Mouse (Mus musculus) liver, embryonic 14.5 days (tissue): ENCODE measurements around the gene Tmem54.

Experiments
- CTCF ChIP-seq: IDR thresholded peaks from 2 replicates; pipeline ENCODE4 v1.5.1; 2016; ENCODE audit warnings: antibody characterized with exemption, low read depth, control low read depth
- EP300 ChIP-seq: IDR thresholded peaks from 2 replicates; pipeline ENCODE4 v1.6.1; 2016; ENCODE audit warnings: antibody characterized with exemption, low read depth

- TF ChIP-seq CTCF = no peak
- TF ChIP-seq EP300 = no peak
Measured at GRCm38 (mm10) chr4:129081041-129081440, 24.3 kb upstream of the Tmem54 start.
